Mouse (Mus musculus) splenic B cell, adult 2 months (primary cell): ENCODE results near the gene Tmsb10.
A peak's percentile ranks its signal among the peaks of the same experiment; 100 is the strongest.

ENCODE experiments used
- DNase-seq: peaks from one replicate; pipeline ENCODE4 v3.0.0-alpha.2; 2011; ENCODE audit warnings: low read depth, low spot score
- H3K27me3 ChIP-seq: 2 replicates; pipeline ENCODE4 v1.6.1; 2012; ENCODE audit warnings: mild to moderate bottlenecking, low read length, moderate library complexity, mixed read lengths; ENCODE audit not compliant: control insufficient read depth, poor library complexity, insufficient read depth, severe bottlenecking
- H3K36me3 ChIP-seq: 2 replicates; pipeline ENCODE4 v1.6.1; 2012; ENCODE audit warnings: mild to moderate bottlenecking, low read length, moderate library complexity, mixed read lengths; ENCODE audit not compliant: control insufficient read depth, poor library complexity, insufficient read depth, severe bottlenecking

Tmsb10 gene

GRCm38 (mm10) chr6:72962281-72962741 lies 3.8 kb upstream of the Tmsb10 start:
- no peaks in the 10 kb centered on the region for H3K36me3 ChIP-seq
- H3K27me3 ChIP-seq = no peaks in the 10 kb centered on the region
- DNase-seq = peak; percentile 59

GRCm38 (mm10) chr6:72961603-72962002 lies 3.1 kb upstream of the Tmsb10 start:
- Histone ChIP-seq H3K27me3 (no peaks in the 10 kb centered on the region), H3K36me3 (no peaks in the 10 kb centered on the region)
- DNase-seq = no peak

DNA sequence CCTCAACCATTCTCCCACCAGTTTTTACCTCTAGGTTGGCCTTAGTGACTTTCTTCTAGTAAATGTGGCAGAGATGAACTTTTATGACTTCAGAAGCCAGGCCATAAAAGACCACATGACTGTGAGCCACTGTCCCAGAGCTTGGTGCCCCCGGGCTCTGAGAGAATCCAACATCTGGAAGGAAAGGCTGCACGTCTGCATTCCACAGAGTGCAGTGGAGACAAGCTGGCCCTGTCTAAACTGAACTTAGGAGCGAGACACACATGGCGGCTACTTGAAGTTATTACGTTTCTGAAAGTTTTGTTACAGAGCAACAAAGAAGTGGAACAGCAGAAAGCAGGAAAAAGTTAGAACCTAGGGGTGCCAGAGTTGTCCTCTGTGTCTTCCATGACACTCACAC lies 2.1 kb upstream of the Tmsb10 start:
- DNase-seq = no peak
- H3K36me3 ChIP-seq = no peaks in the 10 kb centered on the region
- no peaks in the 10 kb centered on the region for H3K27me3 ChIP-seq

- DNase-seq = no peak
- no peaks in the 10 kb centered on the region for H3K36me3 ChIP-seq
Measured at GRCm38 (mm10) chr6:72959175-72959574, 627 bp upstream of the Tmsb10 start.

GRCm38 (mm10) chr6:72957676-72958641 lies 589 bp downstream of the Tmsb10 start:
- no peaks in the 10 kb centered on the region for H3K27me3 ChIP-seq
- peak; percentile 88 for DNase-seq
- no peaks in the 10 kb centered on the region for H3K36me3 ChIP-seq

More at GRCm38 (mm10) chr6:72959175-72959574, 627 bp upstream of the Tmsb10 start:
- H3K27me3 ChIP-seq = no peaks in the 10 kb centered on the region

DNA sequence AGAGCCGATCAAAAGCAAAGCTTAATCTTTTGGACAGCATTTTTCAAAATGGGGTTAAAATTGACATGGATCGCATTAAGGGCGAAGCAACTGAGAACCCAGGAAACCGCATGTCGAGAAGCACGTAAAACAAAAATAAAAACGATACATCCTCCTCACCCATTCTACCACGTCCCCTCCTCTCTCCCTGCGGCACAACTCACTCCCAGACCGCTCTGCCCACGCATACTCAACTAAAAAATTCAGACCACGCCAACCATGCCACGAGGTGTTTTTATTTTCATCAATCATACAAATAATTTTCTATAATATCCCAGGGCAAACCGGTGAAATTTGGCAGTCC lies 1.5 kb downstream of the Tmsb10 start:
- no peak for DNase-seq
- no peaks in the 10 kb centered on the region for H3K27me3 ChIP-seq

DNA sequence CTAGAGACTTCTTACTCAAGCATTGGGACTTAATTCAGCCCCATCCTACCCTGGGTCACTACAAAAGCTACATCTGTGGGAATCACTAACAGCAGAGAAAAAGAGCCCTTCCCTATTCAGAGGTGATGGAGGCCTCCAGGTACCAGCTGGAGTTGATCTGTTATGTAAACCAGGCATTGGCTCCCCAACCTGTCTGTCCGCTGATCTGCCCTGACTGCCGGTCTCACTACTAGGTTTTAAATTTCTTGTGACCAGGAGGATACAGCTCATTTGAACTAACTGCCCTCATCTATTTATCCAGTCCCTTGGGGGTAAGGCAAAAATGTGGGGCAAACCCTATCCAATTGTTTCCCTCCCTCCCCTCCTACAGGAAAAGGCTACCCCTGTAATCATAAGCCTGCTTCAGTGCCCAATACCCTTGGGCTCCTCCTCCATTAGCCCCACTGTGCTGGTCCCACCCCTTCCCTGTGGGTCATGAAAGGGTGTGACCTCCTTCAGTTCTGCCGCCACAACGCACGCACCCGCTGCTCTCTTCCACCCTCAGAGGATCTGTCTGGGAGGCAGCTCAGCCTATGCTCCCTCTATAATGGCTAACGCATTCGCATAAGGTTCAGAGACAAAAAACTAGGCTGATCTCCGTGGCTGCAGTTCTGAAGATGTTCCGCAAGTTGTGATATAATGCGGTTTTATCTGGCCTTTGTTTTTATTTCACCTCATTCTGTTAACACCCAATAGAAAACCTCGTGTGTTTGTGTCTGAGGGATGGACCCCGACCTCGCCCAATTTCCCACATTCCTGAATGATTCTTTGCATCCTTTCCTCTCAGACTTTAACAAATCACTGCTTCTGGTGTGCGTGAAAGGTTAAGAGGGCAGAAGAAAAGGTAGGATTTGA lies 2.1 kb downstream of the Tmsb10 start:
- no peaks in the 10 kb centered on the region for H3K27me3 ChIP-seq
- no peaks in the 10 kb centered on the region for H3K36me3 ChIP-seq
- peak; percentile 75 for DNase-seq

More for the DNA sequence above, 1.5 kb downstream of the Tmsb10 start:
- no peaks in the 10 kb centered on the region for H3K36me3 ChIP-seq

GRCm38 (mm10) chr6:72955517-72956198 lies 2.9 kb downstream of the Tmsb10 start:
- Histone ChIP-seq H3K36me3 (no peaks in the 10 kb centered on the region), H3K27me3 (no peaks in the 10 kb centered on the region)
- peak; percentile 63 for DNase-seq

DNA sequence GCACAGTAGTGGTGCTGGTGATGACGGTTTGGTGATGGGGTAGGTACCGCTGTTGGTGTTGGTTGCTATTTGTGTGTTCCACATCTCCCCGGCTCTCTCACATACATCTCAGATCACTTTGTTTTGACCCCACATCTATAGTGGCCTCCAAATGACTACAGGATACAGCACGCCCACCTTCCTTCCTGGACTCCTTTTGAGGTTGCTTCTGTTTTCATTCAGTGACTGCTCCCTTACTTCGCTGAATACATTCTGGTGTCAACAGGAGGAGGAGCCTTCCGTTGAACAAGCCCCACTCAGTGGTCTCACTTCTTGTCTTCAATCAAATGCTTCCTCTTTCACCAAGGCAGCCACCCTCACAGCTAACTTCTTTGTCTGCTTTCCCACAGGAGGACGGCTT lies 3.8 kb downstream of the Tmsb10 start:
- DNase-seq = peak; percentile 86
- no peaks in the 10 kb centered on the region for H3K36me3 ChIP-seq
- no peaks in the 10 kb centered on the region for H3K27me3 ChIP-seq

- DNase-seq = no peak
- Histone ChIP-seq H3K36me3 (no peaks in the 10 kb centered on the region), H3K27me3 (no peaks in the 10 kb centered on the region)
Measured at GRCm38 (mm10) chr6:72952967-72953366, 5.6 kb downstream of the Tmsb10 start.

- no peaks in the 10 kb centered on the region for H3K36me3 ChIP-seq
- H3K27me3 ChIP-seq = no peaks in the 10 kb centered on the region
- no peak for DNase-seq
Measured at GRCm38 (mm10) chr6:72952221-72952620, 6.3 kb downstream of the Tmsb10 start.

DNA sequence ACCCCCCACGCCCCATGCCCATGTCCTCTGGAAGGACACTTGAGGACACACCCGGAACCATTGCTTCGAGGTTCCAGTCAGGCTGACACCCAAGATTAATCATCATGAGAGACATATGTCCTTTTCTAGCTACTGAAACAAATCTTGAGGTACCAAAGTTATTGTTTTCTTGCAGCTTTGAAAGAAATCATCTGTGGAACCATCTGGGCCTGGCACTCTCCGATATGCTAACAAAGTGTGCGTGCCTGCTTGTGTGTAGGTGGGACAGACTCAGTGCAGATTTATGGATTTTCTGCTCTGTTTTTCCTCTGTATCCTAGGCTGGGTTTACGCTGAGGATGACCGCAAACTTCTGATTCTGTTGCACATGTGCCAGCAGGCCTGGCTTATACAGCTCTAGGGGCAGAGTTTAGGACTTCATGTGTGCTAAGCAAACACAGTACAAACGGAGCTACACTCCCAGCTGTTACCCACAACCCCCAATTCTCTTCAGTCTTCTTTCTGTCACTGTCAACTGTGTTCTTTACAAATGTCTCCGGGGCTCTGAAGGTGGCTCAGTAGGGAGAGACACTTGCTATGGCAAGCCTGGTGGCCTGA lies 9.3 kb downstream of the Tmsb10 start:
- H3K27me3 ChIP-seq = no peaks in the 10 kb centered on the region
- DNase-seq = no peak
- H3K36me3 ChIP-seq = no peaks in the 10 kb centered on the region

GRCm38 (mm10) chr6:72948392-72948791 lies 10.2 kb downstream of the Tmsb10 start:
- no peaks in the 10 kb centered on the region for H3K27me3 ChIP-seq
- no peak for DNase-seq
- H3K36me3 ChIP-seq = no peaks in the 10 kb centered on the region

GRCm38 (mm10) chr6:72947960-72948359 lies 10.6 kb downstream of the Tmsb10 start:
- H3K36me3 ChIP-seq = no peaks in the 10 kb centered on the region
- no peak for DNase-seq

More at GRCm38 (mm10) chr6:72947960-72948359, 10.6 kb downstream of the Tmsb10 start:
- H3K27me3 ChIP-seq = no peaks in the 10 kb centered on the region
